ENCODE assay signal across 8 mouse cellular contexts in the genomic region with DNA sequence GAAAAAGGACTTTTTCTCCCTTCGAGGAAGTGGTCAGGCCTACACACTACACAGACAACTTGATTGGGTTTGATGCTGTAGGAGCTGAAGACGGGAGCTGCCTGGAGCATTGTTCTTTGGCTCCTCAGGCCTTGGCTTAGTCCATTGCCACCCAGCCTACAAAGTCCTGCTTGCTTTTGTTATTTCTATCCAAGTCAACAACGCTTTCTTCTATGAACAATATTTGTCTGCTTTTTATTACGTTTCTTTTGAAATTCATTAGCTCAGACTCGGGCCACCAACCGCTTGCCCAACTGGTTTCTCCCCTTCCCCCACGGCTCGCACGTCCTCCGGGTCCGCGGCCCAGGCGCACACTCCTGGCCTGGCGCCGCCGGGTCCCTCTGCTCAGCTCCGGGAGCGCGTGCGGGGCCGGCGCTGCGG. TPM values are rescaled to one million over a fixed set of nuclear protein-coding genes. Genes with fewer than 3 reads are reported as not detected.
DNase-seq lines count a peak whose midpoint lies in the region; ATAC-seq and TF ChIP-seq lines count a peak whose summit lies in the region.

No protein-coding gene starts in this region.

- peak; percentile 37 to 53 for DNase-seq in left cerebral cortex, adult 9 months (ENCODE audit: low spot score in 2 of 2)
- no peak for DNase-seq in left cerebral cortex, adult 18-20 months (ENCODE audit: low spot score in 2 of 2)
- DNase-seq in liver, embryonic 14.5 days (ENCODE audit: low read depth in 3 of 3, low spot score in 3 of 3), result peak in 1 of 3 experiments; percentile 49
- no peak for DNase-seq in stomach, postnatal 0 days (ENCODE audit: low spot score)
- DNase-seq in natural killer cell, adult 2 months (ENCODE audit: low spot score in 2 of 2), result no peak
- no peak for DNase-seq in MN1 (ENCODE audit: low spot score)

- TF ChIP-seq CTCF in bone marrow macrophage, adult 2 months (IDR thresholded peaks at IDR 0.05; ENCODE audit: low read depth, low read length), result no peak
- TF ChIP-seq CTCF in liver, embryonic 14.5 days (IDR thresholded peaks at IDR 0.05; ENCODE audit: low read depth), result no peak
- no peak for TF ChIP-seq CTCF in stomach, postnatal 0 days (IDR thresholded peaks at IDR 0.05; ENCODE audit: low read depth)

- H3K27ac ChIP-seq in bone marrow macrophage, adult 2 months (ENCODE audit: insufficient read depth, low read depth, low read length), result peak overlapping the region; percentile 83
- peak overlapping the region; percentile 100 for H3K27ac ChIP-seq in forebrain, embryonic 16.5 days (ENCODE audit: low read length)
- H3K27ac ChIP-seq in liver, embryonic 14.5 days, result peak overlapping the region; percentile 75
- H3K27ac ChIP-seq in stomach, postnatal 0 days (replicated peaks), result peak overlapping the region; percentile 100

- under 1% methylated on average over 23 of the region's 23 CpGs for WGBS in forebrain, embryonic 16.5 days
- WGBS in liver, embryonic 14.5 days (ENCODE audit: insufficient replicate concordance), result under 1% methylated on average over 23 of the region's 23 CpGs
- WGBS in stomach, postnatal 0 days, result 0% methylated on average over 20 of the region's 23 CpGs

- peak overlapping the region; percentile 58 for H3K4me3 ChIP-seq in bone marrow macrophage, adult 2 months (ENCODE audit: insufficient read depth, low read length)
- peak overlapping the region; percentile 97 for H3K4me3 ChIP-seq in forebrain, embryonic 16.5 days (replicated peaks; ENCODE audit: low read length)
- peak overlapping the region; percentile 66 to 89 for H3K4me3 ChIP-seq in liver, embryonic 14.5 days (ENCODE audit: insufficient read depth in 1 of 2, low read depth in 2 of 2, low read length in 2 of 2)
- peak overlapping the region; percentile 84 for H3K4me3 ChIP-seq in stomach, postnatal 0 days (ENCODE audit: low read depth, low read length)

- peaks cover 5% of the 10 kb centered on the region; the same call in 1 of the 2 replicates for H3K4me1 ChIP-seq in bone marrow macrophage, adult 2 months (ENCODE audit: control insufficient read depth, insufficient read depth, low read length)
- peaks cover 5% of the 10 kb centered on the region for H3K4me1 ChIP-seq in forebrain, embryonic 16.5 days (replicated peaks; ENCODE audit: control insufficient read depth, insufficient read depth, low read length)
- peaks cover 3 to 6% of the 10 kb centered on the region in 2 experiments for H3K4me1 ChIP-seq in liver, embryonic 14.5 days (replicated peaks; ENCODE audit: control insufficient read depth in 2 of 2, insufficient read depth in 2 of 2, low read length in 1 of 2)
- no peaks in the 10 kb centered on the region for H3K4me1 ChIP-seq in stomach, postnatal 0 days (replicated peaks; ENCODE audit: control insufficient read depth, insufficient read depth)

- no peak for TF ChIP-seq POLR2A in bone marrow macrophage, adult 2 months (IDR thresholded peaks at IDR 0.05; ENCODE audit: borderline replicate concordance, low read depth, low read length)

- H3K36me3 ChIP-seq in forebrain, embryonic 16.5 days (ENCODE audit: control insufficient read depth, insufficient read depth), result peaks cover under 1% of the 10 kb centered on the region; the same call in 1 of the 2 replicates
- peaks cover 2% of the 10 kb centered on the region for H3K36me3 ChIP-seq in liver, embryonic 14.5 days (replicated peaks; ENCODE audit: control insufficient read depth, insufficient read depth, low read depth)
- no peaks in the 10 kb centered on the region for H3K36me3 ChIP-seq in stomach, postnatal 0 days (ENCODE audit: control insufficient read depth, insufficient read depth, low read length)

- no peak for TF ChIP-seq EP300 in liver, embryonic 14.5 days (IDR thresholded peaks at IDR 0.05; ENCODE audit: low read depth)
- no peak for TF ChIP-seq EP300 in stomach, postnatal 0 days (optimal IDR thresholded peaks at IDR 0.05)

- H3K9ac ChIP-seq in forebrain, embryonic 16.5 days (replicated peaks; ENCODE audit: low read depth, low read length), result peak overlapping the region; percentile 78
- peak overlapping the region; percentile 100 for H3K9ac ChIP-seq in liver, embryonic 14.5 days (replicated peaks)
- H3K9ac ChIP-seq in stomach, postnatal 0 days (ENCODE audit: low read length), result peak overlapping the region; percentile 72

- H3K4me2 ChIP-seq in forebrain, embryonic 16.5 days (ENCODE audit: low read length), result peak overlapping the region; percentile 69
- peak overlapping the region; percentile 73 for H3K4me2 ChIP-seq in liver, embryonic 14.5 days (ENCODE audit: low read depth)
- peak overlapping the region; percentile 53 for H3K4me2 ChIP-seq in stomach, postnatal 0 days (replicated peaks; ENCODE audit: low read depth)

- H3K9me3 ChIP-seq in forebrain, embryonic 16.5 days (ENCODE audit: control insufficient read depth, low read length), result no peaks in the 10 kb centered on the region
- H3K9me3 ChIP-seq in liver, embryonic 14.5 days (ENCODE audit: control insufficient read depth, low read length), result no peaks in the 10 kb centered on the region
- H3K9me3 ChIP-seq in stomach, postnatal 0 days (ENCODE audit: control insufficient read depth, low read length), result no peaks in the 10 kb centered on the region

- peak; percentile 27 for ATAC-seq in forebrain, embryonic 16.5 days
- ATAC-seq in liver, embryonic 14.5 days (ENCODE audit: insufficient read depth), result peak; percentile 11; the same call in 1 of the 2 replicates
- ATAC-seq in stomach, postnatal 0 days (ENCODE audit: low FRiP score, low TSS enrichment), result peak; percentile 32

- no peaks in the 10 kb centered on the region for H3K27me3 ChIP-seq in forebrain, embryonic 16.5 days (replicated peaks; ENCODE audit: control insufficient read depth, insufficient read depth, low read length)
- no peaks in the 10 kb centered on the region for H3K27me3 ChIP-seq in liver, embryonic 14.5 days (ENCODE audit: control insufficient read depth, insufficient read depth, low read length)
- H3K27me3 ChIP-seq in stomach, postnatal 0 days (ENCODE audit: control insufficient read depth, insufficient read depth, low read length), result no peaks in the 10 kb centered on the region

RNA-seq across cellular contexts. Expression of gene Arrdc3, which starts 0.5 kb away (rescaled TPM):
- total RNA-seq in left cerebral cortex, adult 18-20 months (2021), result 10 to 100 TPM; 37.3 to 40.1 TPM
- polyA plus RNA-seq in bone marrow macrophage, adult 2 months (2012; ENCODE audit: insufficient read depth, insufficient read length, missing spikeins), result 23.2 and 25.6 TPM in 2 replicates
- 69.8 and 81.0 TPM in 2 replicates for polyA plus RNA-seq in forebrain, embryonic 16.5 days (2015; fragmentation: Nextera tagmentation; extraction: Ambion mirVana)
- 6.4 and 7.4 TPM in 2 replicates for polyA plus RNA-seq in liver, embryonic 14.5 days (2012; rRNA removed)
- polyA plus RNA-seq in liver, embryonic 14.5 days (2014; fragmentation: Nextera tagmentation; extraction: Ambion mirVana), result 13.1 and 16.5 TPM in 2 replicates
- polyA plus RNA-seq in stomach, postnatal 0 days (2015; fragmentation: Nextera tagmentation; extraction: Ambion mirVana), result 22.1 and 23.4 TPM in 2 replicates

Comparison
In these comparisons a context has a peak if more than half of its experiments do, and no peak if none do; other contexts are left out.
1. DNase-seq: peak in left cerebral cortex, adult 9 months (2 of 2); none in left cerebral cortex, adult 18-20 months (0 of 2), stomach, postnatal 0 days (single experiment), natural killer cell, adult 2 months (0 of 2) and MN1 (single experiment).
2. Peak in every context shown above with its lines, with median percentiles within 50 percentile points of each other: H3K27ac ChIP-seq, H3K4me3 ChIP-seq, ATAC-seq, H3K4me2 ChIP-seq and H3K9ac ChIP-seq.